Mouse (Mus musculus) A20 (cell line): Measurements from ENCODE around the gene Plin5.

Experiments used
- DNase-seq: peaks from one replicate; pipeline ENCODE4 v3.0.0-alpha.2; 2011; ENCODE audit warnings: low read depth, low spot score

The Plin5 gene

GRCm38 (mm10) chr17:56117251-56117710 is at the start of gene Plin5:
TSS of gene Plin5 (minus strand) at chr17:56117596.
- peak; percentile 44 for DNase-seq

GRCm38 (mm10) chr17:56165671-56166070 is 48.3 kb upstream of the Plin5 start:
- no peak for DNase-seq

- DNase-seq: no peak
These were observed 47.1 kb upstream of the Plin5 start for GRCm38 (mm10) chr17:56164510-56164909.

- DNase-seq: no peak
These were observed 46.2 kb upstream of the Plin5 start for GRCm38 (mm10) chr17:56163523-56164102.

- peak; percentile 92 for DNase-seq
These were observed 44.9 kb upstream of the Plin5 start, which contains the start of gene Tnfaip8l1 for GRCm38 (mm10) chr17:56162231-56162774. TSS of gene Tnfaip8l1 (plus strand) at chr17:56162477.

- peak; percentile 61 for DNase-seq
These were observed 42.3 kb upstream of the Plin5 start for GRCm38 (mm10) chr17:56159729-56160128.

- no peak for DNase-seq
These were observed 36.2 kb upstream of the Plin5 start for GRCm38 (mm10) chr17:56153643-56154042.

GRCm38 (mm10) chr17:56149897-56150296 is 32.5 kb upstream of the Plin5 start:
- DNase-seq: no peak

GRCm38 (mm10) chr17:56148790-56149618 is 31.6 kb upstream of the Plin5 start:
- no peak for DNase-seq

GRCm38 (mm10) chr17:56148280-56148679 is 30.9 kb upstream of the Plin5 start:
- peak; percentile 81 for DNase-seq

GRCm38 (mm10) chr17:56147420-56147819 is 30.0 kb upstream of the Plin5 start:
- DNase-seq: peak; percentile 71

- no peak for DNase-seq
These were observed 28.7 kb upstream of the Plin5 start for GRCm38 (mm10) chr17:56146131-56146530.

GRCm38 (mm10) chr17:56144546-56144945 is 27.1 kb upstream of the Plin5 start:
- DNase-seq: no peak

GRCm38 (mm10) chr17:56141702-56142605 is 24.6 kb upstream of the Plin5 start:
- peak; percentile 48 for DNase-seq

- DNase-seq: peak; percentile 73
These were observed 22.6 kb upstream of the Plin5 start, which contains the start of gene Sema6b for GRCm38 (mm10) chr17:56139858-56140595. TSS of gene Sema6b (minus strand) at chr17:56140343.

- DNase-seq: no peak
These were observed 22.0 kb upstream of the Plin5 start for GRCm38 (mm10) chr17:56139355-56139754.

GRCm38 (mm10) chr17:56137839-56138613 is 20.6 kb upstream of the Plin5 start:
- no peak for DNase-seq

GRCm38 (mm10) chr17:56136558-56136957 is 19.2 kb upstream of the Plin5 start:
- DNase-seq: no peak

- DNase-seq: peak; percentile 80
These were observed 17.1 kb upstream of the Plin5 start for GRCm38 (mm10) chr17:56134463-56134971.
